Mouse (Mus musculus) megakaryocyte-erythroid progenitor cell, adult 5 weeks (primary cell): Measurements from ENCODE around the gene Prl6a1. TPM values are rescaled to one million over a fixed set of nuclear protein-coding genes. Genes with fewer than 3 reads are reported as not detected.

Experiments used
- polyA plus RNA-seq: library from polyadenylated mRNA; stranded (reverse); fragments of >175 nt; gene quantifications from 2 replicates; pipeline ENCODE4 v1.2.3, GENCODE M21; 2012

The Prl6a1 gene
- not detected in 2 replicates for polyA plus RNA-seq

GRCm38 (mm10) chr13:27312334-27313225 is at the start of gene Prl6a1:
Prl6a1 (plus strand) TSS chr13:27312627.

GRCm38 (mm10) chr13:27345373-27345772 is 32.9 kb downstream of the Prl6a1 start, which contains the start of gene Prl8a2:
Prl8a2 (plus strand) TSS chr13:27345673.

Other genes with a start within 250 kb of the Prl6a1 start
- gene Prl3d1, start 218.4 kb upstream of the Prl6a1 start, polyA plus RNA-seq: not detected in 2 replicates
- not detected in 2 replicates for gene Prl3d2, start 190.9 kb upstream of the Prl6a1 start, polyA plus RNA-seq
- gene Prl3d3, start 155.8 kb upstream of the Prl6a1 start, polyA plus RNA-seq: not detected in 2 replicates
- gene Prl3c1, start 116.0 kb upstream of the Prl6a1 start, polyA plus RNA-seq: not detected in 2 replicates
- not detected in 2 replicates for gene Prl3b1, start 70.8 kb upstream of the Prl6a1 start, polyA plus RNA-seq
- gene Prl3a1, start 53.2 kb upstream of the Prl6a1 start, polyA plus RNA-seq: not detected in 2 replicates
- gene Prl8a2, start 33.0 kb downstream of the Prl6a1 start, polyA plus RNA-seq: not detected in 2 replicates
- gene Prl2b1, start 78.2 kb downstream of the Prl6a1 start, polyA plus RNA-seq: not detected in 2 replicates
- not detected in 2 replicates for gene Prl8a6, start 126.1 kb downstream of the Prl6a1 start, polyA plus RNA-seq
- not detected in 2 replicates for gene Prl8a8, start 200.6 kb downstream of the Prl6a1 start, polyA plus RNA-seq